Mouse (Mus musculus) thymus, adult 2 months (tissue): ENCODE results near the gene Il25.

ENCODE experiments used
- CTCF ChIP-seq: fragments of 200-500 bp; IDR thresholded peaks from 2 replicates; pipeline ENCODE4 v1.5.1; 2012; ENCODE audit warnings: mild to moderate bottlenecking, control low read depth, low read length, moderate library complexity, borderline replicate concordance; ENCODE audit not compliant: control insufficient read depth, poor library complexity, insufficient read depth; ENCODE audit errors: extremely low read depth
- POLR2A ChIP-seq: fragments of 200-500 bp; IDR thresholded peaks from 2 replicates; pipeline ENCODE4 v1.6.1; 2012; ENCODE audit warnings: mild to moderate bottlenecking, low read length, control low read depth, moderate library complexity; ENCODE audit not compliant: control insufficient read depth, poor library complexity, insufficient read depth; ENCODE audit errors: extremely low read depth

DNA sequence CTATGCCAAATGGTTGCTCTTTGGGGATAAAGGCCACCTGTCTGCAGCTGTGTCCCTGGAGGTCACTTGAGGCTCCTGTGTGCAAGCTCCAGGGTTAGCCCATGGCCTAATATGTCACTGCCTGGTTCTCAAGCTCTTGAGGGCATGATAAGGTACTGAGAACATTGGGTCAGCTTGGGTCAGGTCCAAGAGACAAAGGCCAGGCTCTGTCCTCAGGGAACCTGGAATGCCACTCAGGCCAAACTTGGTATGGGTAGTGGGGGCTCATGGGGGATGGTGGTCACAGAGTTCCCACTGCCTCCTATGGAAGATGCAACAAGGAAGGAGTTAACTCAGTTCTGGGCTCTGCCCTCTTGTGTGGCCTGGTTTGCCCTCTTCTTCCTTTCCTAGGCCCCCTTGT is 35.8 kb downstream of the Il25 start:
- no peak for TF ChIP-seq CTCF
- no peak for TF ChIP-seq POLR2A
